Mouse (Mus musculus) megakaryocyte, adult 5-6 weeks (primary cell): Measurements from ENCODE around the gene Gtf2ird1. TPM values are rescaled to one million over a fixed set of nuclear protein-coding genes. Genes with fewer than 3 reads are reported as not detected.
"Not testable (repeated sequence)": the region's sequence is repeated elsewhere in the genome, so short reads cannot be mapped to it uniquely, and the experiment has no call there.

Source experiments
- ATAC-seq: 2 replicates; pipeline ENCODE4 v1.8.0; 2016; ENCODE audit warnings: mild to moderate bottlenecking, inconsistent platforms; ENCODE audit not compliant: poor library complexity, severe bottlenecking
- total RNA-seq, 2 experiments: library from RNA; stranded (forward) in 1 of 2; stranded (reverse) in 1 of 2; fragments of 153-499, 151-499 nt in 1 of 2; fragments of 221-1000, 200-1000 nt in 1 of 2; gene quantifications; 2 replicates each; pipeline versions ENCODE4 v1.2.3 to v1.2.4; 2015 to 2017

The Gtf2ird1 gene
- total RNA-seq, 2 experiments from 2014 or later: 4.4 to 4.9 TPM

GRCm38 (mm10) chr5:134350660-134351059, 105.9 kb downstream of the Gtf2ird1 start:
- ATAC-seq: peak; percentile 91

GRCm38 (mm10) chr5:134347066-134347465, 109.5 kb downstream of the Gtf2ird1 start:
- no peak for ATAC-seq

DNA sequence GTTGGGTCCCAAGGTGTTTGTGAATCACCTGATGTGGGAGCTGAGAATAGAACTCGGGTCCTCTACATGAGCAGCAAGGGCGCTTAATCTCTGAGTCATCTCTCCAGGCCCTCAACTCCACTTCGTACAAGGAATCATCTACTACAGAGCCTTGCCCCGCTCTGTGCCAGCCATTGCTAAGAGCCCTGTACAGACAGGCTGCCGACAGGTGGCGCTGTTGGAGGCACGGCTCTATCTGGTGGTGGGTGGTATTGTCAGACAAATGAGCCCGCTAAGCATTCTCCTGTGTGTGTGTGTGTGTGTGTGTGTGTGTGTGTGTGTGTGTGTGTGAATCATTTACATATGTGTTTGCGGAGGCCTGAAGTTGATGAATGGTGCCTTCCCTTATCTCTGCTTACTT, 111.1 kb downstream of the Gtf2ird1 start:
- ATAC-seq: no peak

GRCm38 (mm10) chr5:134344076-134344475, 112.4 kb downstream of the Gtf2ird1 start:
- no peak for ATAC-seq

- not testable (repeated sequence) for ATAC-seq
These were observed 113.0 kb downstream of the Gtf2ird1 start for GRCm38 (mm10) chr5:134343530-134343929.

GRCm38 (mm10) chr5:134342503-134343205, 113.9 kb downstream of the Gtf2ird1 start:
- peak; percentile 79 for ATAC-seq

DNA sequence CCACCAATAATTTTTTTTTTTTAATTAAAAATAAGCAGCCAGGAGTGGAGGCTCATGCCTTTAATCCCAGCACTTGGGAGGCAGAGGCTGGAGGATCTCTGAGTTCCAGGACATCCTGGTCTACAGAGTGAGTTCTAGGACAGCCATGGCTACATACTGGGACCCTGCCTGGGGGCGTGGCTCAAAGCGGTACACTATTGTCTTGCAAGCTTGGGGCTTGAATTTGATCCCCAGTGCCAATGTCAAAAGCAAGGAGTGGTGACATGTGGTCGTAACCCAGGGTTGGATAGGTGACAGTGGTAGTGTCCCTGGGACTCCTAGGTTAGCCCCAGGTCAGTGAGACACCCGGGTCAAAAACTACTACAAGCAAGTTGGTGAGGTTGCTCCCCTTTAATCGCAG, 114.8 kb downstream of the Gtf2ird1 start:
- ATAC-seq: no peak

DNA sequence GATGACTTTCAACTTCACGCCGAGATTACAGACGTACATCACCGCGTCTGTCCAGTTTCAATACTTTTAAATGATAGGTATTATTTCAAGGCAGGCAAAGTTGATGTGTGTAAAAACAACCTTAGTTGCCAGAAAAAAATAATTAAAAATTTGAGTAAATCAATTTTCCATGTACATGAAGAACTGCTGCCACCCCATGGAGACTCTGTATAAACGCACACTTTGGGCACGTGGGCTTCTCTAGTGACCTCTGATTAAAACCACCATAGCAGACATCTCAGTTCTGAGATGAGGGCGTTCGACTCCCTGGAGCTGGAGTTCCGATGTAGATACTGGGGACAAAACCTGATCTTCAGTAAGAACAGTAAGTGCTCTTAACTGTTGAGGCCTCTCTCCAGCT, 115.2 kb downstream of the Gtf2ird1 start:
- 0 out of 2 replicates have a peak, but pooled peaks have one; percentile 30 for ATAC-seq

- ATAC-seq: no peak
These were observed 116.4 kb downstream of the Gtf2ird1 start for GRCm38 (mm10) chr5:134340101-134340522.

GRCm38 (mm10) chr5:134337012-134337411, 119.5 kb downstream of the Gtf2ird1 start:
- not testable (repeated sequence) for ATAC-seq

- ATAC-seq: no peak
These were observed 123.8 kb downstream of the Gtf2ird1 start for GRCm38 (mm10) chr5:134332743-134333142.

- no peak for ATAC-seq
These were observed 126.4 kb downstream of the Gtf2ird1 start for GRCm38 (mm10) chr5:134330082-134330481.

GRCm38 (mm10) chr5:134329311-134329710, 127.2 kb downstream of the Gtf2ird1 start:
- no peak for ATAC-seq

GRCm38 (mm10) chr5:134328482-134329001, 128.0 kb downstream of the Gtf2ird1 start:
- ATAC-seq: no peak

DNA sequence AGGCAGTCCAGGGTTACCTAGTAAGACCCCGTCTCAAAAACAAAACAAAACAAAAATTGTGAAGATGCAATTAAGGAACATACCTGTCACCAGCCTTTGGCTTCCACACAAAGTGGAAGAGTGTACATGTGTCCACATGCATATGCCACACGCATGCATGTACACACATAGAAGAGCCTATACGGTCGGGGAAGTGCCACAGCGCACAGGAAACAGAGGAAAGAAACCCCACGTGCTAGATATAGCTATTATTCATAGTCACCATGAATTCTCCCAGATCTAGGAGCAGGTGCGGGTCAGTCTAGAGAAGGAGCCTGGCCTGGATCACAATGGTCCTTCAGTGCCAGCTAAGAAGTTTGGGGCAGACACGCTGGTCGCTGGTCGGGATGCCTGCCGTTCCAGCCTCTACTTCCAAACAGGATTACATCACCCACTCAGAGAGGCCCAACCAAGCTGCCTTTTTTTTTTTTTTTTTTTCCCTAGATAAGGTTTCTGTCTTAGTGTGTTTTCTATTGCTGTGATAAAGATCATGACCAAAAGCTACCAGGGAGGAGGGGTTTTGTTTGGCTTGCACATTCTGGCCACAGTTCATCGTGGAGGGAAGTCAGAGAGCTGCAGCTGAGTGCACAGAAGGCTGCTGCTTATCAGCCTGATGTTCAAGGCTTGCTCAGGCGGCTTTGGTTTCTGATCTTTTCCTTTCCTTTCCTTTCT, 130.5 kb downstream of the Gtf2ird1 start:
- ATAC-seq: no peak

DNA sequence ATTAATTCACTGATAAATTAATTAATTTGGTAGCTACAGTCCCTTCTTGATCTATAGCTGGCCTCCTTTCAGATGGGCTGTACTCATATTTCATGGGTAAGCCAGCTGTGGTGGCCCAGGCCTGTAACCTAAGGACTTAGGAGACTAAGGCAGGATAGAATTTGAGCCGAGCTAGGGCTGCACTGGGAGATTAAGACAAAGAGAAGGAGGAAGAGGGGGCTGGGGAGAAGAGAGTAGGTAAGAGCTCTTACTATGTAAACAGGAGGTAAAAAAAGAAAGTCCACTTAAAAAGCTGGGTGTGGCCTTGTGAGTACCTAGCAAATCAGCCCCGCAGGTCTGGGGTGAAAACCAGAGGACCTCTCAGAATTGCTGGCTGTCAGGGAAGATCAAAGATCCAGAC, 132.6 kb downstream of the Gtf2ird1 start:
- ATAC-seq: no peak

DNA sequence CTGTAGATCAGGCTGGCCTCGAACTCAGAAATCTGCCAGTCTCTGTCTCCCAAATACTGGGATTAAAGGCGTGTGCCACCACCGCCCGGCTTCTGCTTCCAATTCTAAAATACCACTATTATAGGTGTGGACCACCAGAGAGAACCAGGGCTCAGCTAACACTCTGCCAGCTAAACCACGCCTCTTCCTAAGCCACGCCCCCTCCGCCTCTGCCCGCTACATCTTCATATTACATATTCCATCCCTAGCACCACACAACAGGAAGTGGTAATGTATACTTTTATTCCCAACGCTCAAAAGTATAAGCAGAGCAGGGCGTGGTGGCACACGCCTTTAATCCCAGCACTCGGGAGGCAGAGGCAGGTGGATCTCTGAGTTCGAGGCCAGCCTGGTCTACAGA, 133.2 kb downstream of the Gtf2ird1 start:
- peak; percentile 82 for ATAC-seq

DNA sequence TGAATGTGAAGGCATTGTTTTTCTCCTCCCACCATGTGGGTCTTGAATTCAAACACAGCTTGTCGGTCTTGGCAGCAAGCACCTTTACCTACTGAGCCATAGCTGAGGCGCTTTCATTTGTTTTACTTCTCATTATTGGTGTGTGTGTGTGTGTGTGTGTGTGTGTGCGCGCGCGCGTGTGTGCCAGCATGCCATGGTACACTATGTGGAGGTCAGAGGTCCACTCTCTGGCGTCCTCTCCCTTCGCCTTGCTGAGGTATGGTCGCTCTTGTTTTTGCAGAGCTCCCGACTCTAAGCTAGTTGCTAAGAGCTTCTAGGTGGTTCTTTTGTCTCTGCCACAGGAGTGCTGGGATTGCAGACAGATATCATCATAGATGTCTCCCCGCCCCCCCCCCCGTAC, 134.2 kb downstream of the Gtf2ird1 start:
- ATAC-seq: no peak

DNA sequence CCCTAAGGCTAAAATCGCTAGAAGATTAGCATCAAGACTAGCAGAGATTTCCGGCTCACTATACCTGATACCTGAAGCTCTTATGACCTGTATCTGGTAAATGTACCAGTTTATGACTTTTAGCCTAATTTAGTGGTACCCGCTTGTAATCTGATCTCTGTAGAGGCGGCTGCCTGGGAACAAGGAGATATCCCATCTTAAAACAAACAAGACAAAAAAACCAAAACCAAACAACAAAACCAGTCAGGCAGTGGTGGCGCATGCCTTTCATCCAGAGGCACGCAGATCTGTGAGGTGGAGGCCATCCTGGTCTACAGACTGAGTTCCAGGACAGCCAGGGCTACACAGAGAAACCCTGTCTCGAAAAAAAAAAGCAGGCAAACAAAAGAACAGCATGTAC, 134.8 kb downstream of the Gtf2ird1 start:
- no peak for ATAC-seq

- ATAC-seq: no peak
These were observed 137.6 kb downstream of the Gtf2ird1 start for GRCm38 (mm10) chr5:134318903-134319302.

- no peak for ATAC-seq
These were observed 139.8 kb downstream of the Gtf2ird1 start for GRCm38 (mm10) chr5:134316721-134317120.
